Mouse (Mus musculus) liver, embryonic 15.5 days (tissue): ENCODE data around the gene Gm20388. TPM values are rescaled to one million over a fixed set of nuclear protein-coding genes. Genes with fewer than 3 reads are reported as not detected.

Experiments
- ATAC-seq: fragments of 200-750 bp; cut with Nextera tagmentation; 2 replicates; pipeline ENCODE4 v1.8.0; 2017; ENCODE audit warnings: moderate number of reproducible peaks, mild to moderate bottlenecking, moderate library complexity; ENCODE audit not compliant: insufficient read depth
- H3K27ac ChIP-seq: fragments of 300-500 bp; sonication (generic); replicated peaks from 2 replicates; pipeline ENCODE4 v1.5.1; 2015; ENCODE audit warnings: mild to moderate bottlenecking, inconsistent platforms
- H3K27me3 ChIP-seq: fragments of 300-500 bp; sonication (generic); 2 replicates; pipeline ENCODE4 v1.6.1; 2015; ENCODE audit warnings: mild to moderate bottlenecking, inconsistent platforms
- H3K36me3 ChIP-seq: fragments of 300-500 bp; sonication (generic); replicated peaks from 2 replicates; pipeline ENCODE4 v1.6.1; 2015; ENCODE audit warnings: moderate library complexity, mild to moderate bottlenecking, inconsistent platforms
- H3K4me1 ChIP-seq: fragments of 300-500 bp; sonication (generic); replicated peaks from 2 replicates; pipeline ENCODE4 v1.6.1; 2015; ENCODE audit warnings: inconsistent platforms
- H3K4me2 ChIP-seq: fragments of 300-500 bp; sonication (generic); 2 replicates; pipeline ENCODE4 v1.6.1; 2015; ENCODE audit warnings: moderate library complexity, mild to moderate bottlenecking, inconsistent platforms
- H3K4me3 ChIP-seq: fragments of 300-500 bp; sonication (generic); replicated peaks from 2 replicates; pipeline ENCODE4 v1.5.1; 2015; ENCODE audit warnings: mild to moderate bottlenecking, inconsistent platforms
- H3K9ac ChIP-seq: fragments of 300-500 bp; sonication (generic); 2 replicates; pipeline ENCODE4 v1.6.1; 2015; ENCODE audit warnings: moderate library complexity, mild to moderate bottlenecking, inconsistent platforms
- H3K9me3 ChIP-seq: fragments of 300-500 bp; sonication (generic); replicated peaks from 2 replicates; pipeline ENCODE4 v1.6.1; 2016; ENCODE audit warnings: inconsistent platforms
- WGBS: fragments of 180-500 bp; shearing (Covaris S2); methylation state at CpG from one replicate; pipeline ENCODE4 v1.1.7; 2015; ENCODE audit warnings: mixed read lengths; ENCODE audit not compliant: insufficient replicate concordance; 5-methylcytosine and 5-hydroxymethylcytosine counted together
- polyA plus RNA-seq: library from polyadenylated mRNA; unstranded; fragments of >200 nt; fragmentation: Nextera tagmentation; extraction: Ambion mirVana; gene quantifications from 2 replicates; pipeline ENCODE4 v1.2.1, GENCODE M21; 2015

Gene Gm20388
- polyA plus RNA-seq, 1 experiment from 2014 or later: not detected

- peaks cover 85% of the 10 kb centered on the region for H3K27me3 ChIP-seq
- 71% methylated on average over 10 of the region's 11 CpGs for WGBS
- H3K4me2 ChIP-seq: no peak overlapping the region
- no peak overlapping the region for H3K9ac ChIP-seq
- H3K4me3 ChIP-seq: no peak overlapping the region
- H3K27ac ChIP-seq: no peak overlapping the region
- no peaks in the 10 kb centered on the region for H3K36me3 ChIP-seq
- no peaks in the 10 kb centered on the region for H3K9me3 ChIP-seq
- ATAC-seq: no peak
- H3K4me1 ChIP-seq: peaks cover 7% of the 10 kb centered on the region
These were observed 2938.7 kb downstream of the Gm20388 start for GRCm38 (mm10) chr8:122849152-122849910.

GRCm38 (mm10) chr8:122850641-122851240 is 2940.1 kb downstream of the Gm20388 start:
- ATAC-seq: no peak
- H3K9me3 ChIP-seq: no peaks in the 10 kb centered on the region
- H3K9ac ChIP-seq: no peak overlapping the region
- H3K27ac ChIP-seq: no peak overlapping the region
- H3K4me1 ChIP-seq: peaks cover 7% of the 10 kb centered on the region
- H3K4me3 ChIP-seq: no peak overlapping the region
- H3K4me2 ChIP-seq: no peak overlapping the region
- peaks cover 89% of the 10 kb centered on the region for H3K27me3 ChIP-seq
- no peaks in the 10 kb centered on the region for H3K36me3 ChIP-seq
- 44% methylated on average over 3 of the region's 3 CpGs for WGBS

- no peak overlapping the region for H3K4me2 ChIP-seq
- 57% methylated on average over 12 of the region's 12 CpGs for WGBS
- peaks cover 7% of the 10 kb centered on the region for H3K4me1 ChIP-seq
- peaks cover 86% of the 10 kb centered on the region for H3K27me3 ChIP-seq
- ATAC-seq: no peak
- H3K9me3 ChIP-seq: no peaks in the 10 kb centered on the region
- H3K9ac ChIP-seq: no peak overlapping the region
- no peak overlapping the region for H3K4me3 ChIP-seq
- H3K27ac ChIP-seq: no peak overlapping the region
- no peaks in the 10 kb centered on the region for H3K36me3 ChIP-seq
These were observed 2941.3 kb downstream of the Gm20388 start for GRCm38 (mm10) chr8:122851692-122852545.

GRCm38 (mm10) chr8:122852546-122852905 is 2941.9 kb downstream of the Gm20388 start:
- H3K36me3 ChIP-seq: no peaks in the 10 kb centered on the region
- no peak overlapping the region for H3K27ac ChIP-seq
- no peak overlapping the region for H3K4me2 ChIP-seq
- no peaks in the 10 kb centered on the region for H3K9me3 ChIP-seq
- H3K4me3 ChIP-seq: no peak overlapping the region
- H3K4me1 ChIP-seq: peaks cover 7% of the 10 kb centered on the region
- ATAC-seq: no peak
- 25% methylated on average over 1 of the region's 1 CpGs for WGBS
- H3K9ac ChIP-seq: no peak overlapping the region
- H3K27me3 ChIP-seq: peaks cover 82% of the 10 kb centered on the region

- ATAC-seq: no peak
- Histone ChIP-seq H3K4me3 (no peak overlapping the region), H3K27me3 (peaks cover 78% of the 10 kb centered on the region), H3K9ac (no peak overlapping the region), H3K36me3 (no peaks in the 10 kb centered on the region), H3K27ac (no peak overlapping the region), H3K4me2 (no peak overlapping the region), H3K4me1 (peaks cover 2% of the 10 kb centered on the region), H3K9me3 (no peaks in the 10 kb centered on the region)
- WGBS: 25% methylated on average over 11 of the region's 11 CpGs
These were observed 2942.7 kb downstream of the Gm20388 start for GRCm38 (mm10) chr8:122853340-122853771.

GRCm38 (mm10) chr8:122854388-122854787 is 2943.7 kb downstream of the Gm20388 start:
- no peak overlapping the region for H3K4me2 ChIP-seq

DNA sequence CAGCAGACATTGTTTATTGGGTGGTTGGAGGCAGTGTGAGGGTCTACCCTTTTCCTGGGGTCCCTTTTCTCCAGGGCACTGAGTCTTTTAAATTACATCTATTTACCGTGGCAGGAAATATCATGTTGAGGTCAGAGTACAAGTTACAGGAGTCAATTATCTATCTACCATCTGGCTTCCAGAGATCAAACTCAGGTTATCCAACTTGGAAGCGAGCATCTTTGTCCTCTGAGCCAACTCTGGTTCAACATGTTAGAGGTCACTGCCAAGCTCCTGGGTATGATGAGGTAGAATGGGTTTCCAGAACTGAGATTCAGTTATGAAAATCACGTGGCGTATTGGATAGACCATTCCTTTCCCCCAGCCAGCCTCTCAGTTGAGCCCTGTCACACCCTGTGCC is 2944.5 kb downstream of the Gm20388 start:
- 61% methylated on average over 4 of the region's 4 CpGs for WGBS

More at GRCm38 (mm10) chr8:122854388-122854787, 2943.7 kb downstream of the Gm20388 start:
- no peaks in the 10 kb centered on the region for H3K36me3 ChIP-seq
- 56% methylated on average over 7 of the region's 7 CpGs for WGBS
- H3K9ac ChIP-seq: no peak overlapping the region
- peaks cover 74% of the 10 kb centered on the region for H3K27me3 ChIP-seq
- no peak for ATAC-seq
- no peaks in the 10 kb centered on the region for H3K9me3 ChIP-seq
- no peak overlapping the region for H3K4me3 ChIP-seq
- no peaks in the 10 kb centered on the region for H3K4me1 ChIP-seq
- H3K27ac ChIP-seq: no peak overlapping the region

GRCm38 (mm10) chr8:122856288-122856687 is 2945.6 kb downstream of the Gm20388 start:
- peaks cover 64% of the 10 kb centered on the region for H3K27me3 ChIP-seq

More for the DNA sequence above, 2944.5 kb downstream of the Gm20388 start:
- Histone ChIP-seq H3K27ac (no peak overlapping the region), H3K4me3 (no peak overlapping the region), H3K4me2 (no peak overlapping the region), H3K4me1 (peaks cover 5% of the 10 kb centered on the region; the same call in 1 of the 2 replicates), H3K36me3 (no peaks in the 10 kb centered on the region), H3K27me3 (peaks cover 67% of the 10 kb centered on the region), H3K9ac (no peak overlapping the region), H3K9me3 (no peaks in the 10 kb centered on the region)
- no peak for ATAC-seq

GRCm38 (mm10) chr8:122859843-122860242 is 2949.2 kb downstream of the Gm20388 start:
- no peak for ATAC-seq
- no peak overlapping the region for H3K9ac ChIP-seq
- H3K4me1 ChIP-seq: peaks cover 5% of the 10 kb centered on the region
- H3K4me3 ChIP-seq: no peak overlapping the region
- no peaks in the 10 kb centered on the region for H3K36me3 ChIP-seq
- no peak overlapping the region for H3K27ac ChIP-seq
- H3K4me2 ChIP-seq: no peak overlapping the region
- H3K27me3 ChIP-seq: peaks cover 49% of the 10 kb centered on the region
- 40% methylated on average over 13 of the region's 13 CpGs for WGBS
- H3K9me3 ChIP-seq: no peaks in the 10 kb centered on the region

More at GRCm38 (mm10) chr8:122856288-122856687, 2945.6 kb downstream of the Gm20388 start:
- Histone ChIP-seq H3K36me3 (no peaks in the 10 kb centered on the region), H3K9ac (no peak overlapping the region), H3K4me2 (no peak overlapping the region), H3K9me3 (no peaks in the 10 kb centered on the region), H3K4me3 (no peak overlapping the region), H3K27ac (no peak overlapping the region), H3K4me1 (peaks cover 5% of the 10 kb centered on the region; the same call in 1 of the 2 replicates)
- ATAC-seq: no peak
- WGBS: 68% methylated on average over 8 of the region's 8 CpGs

DNA sequence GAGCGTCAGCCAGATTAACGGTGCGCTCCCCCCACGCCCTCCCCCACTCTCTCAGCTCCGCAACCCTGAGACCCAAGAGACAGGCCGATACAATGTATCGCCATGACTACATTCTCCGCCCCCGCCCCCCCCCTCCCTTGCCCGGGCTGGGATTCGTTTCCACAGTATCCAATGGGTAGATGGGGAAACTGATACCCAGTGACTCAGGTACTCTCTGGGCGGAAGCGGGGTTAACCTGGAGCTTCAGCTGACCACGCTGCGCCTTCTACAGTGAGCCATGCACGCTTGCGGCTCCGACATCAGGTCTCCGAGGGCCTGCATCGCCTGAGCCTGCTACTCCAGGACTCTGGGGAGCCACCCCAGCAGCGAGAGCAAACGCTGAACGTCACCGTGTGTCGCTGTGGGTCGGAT is 2954.1 kb downstream of the Gm20388 start:
- WGBS: 56% methylated on average over 26 of the region's 26 CpGs
- Histone ChIP-seq H3K36me3 (no peaks in the 10 kb centered on the region), H3K9ac (no peak overlapping the region), H3K27me3 (peaks cover 42% of the 10 kb centered on the region), H3K4me2 (no peak overlapping the region), H3K4me1 (peaks cover 3% of the 10 kb centered on the region), H3K9me3 (no peaks in the 10 kb centered on the region), H3K4me3 (no peak overlapping the region), H3K27ac (no peak overlapping the region)
- no peak for ATAC-seq

GRCm38 (mm10) chr8:122865441-122865840 is 2954.8 kb downstream of the Gm20388 start:
- Histone ChIP-seq H3K4me2 (no peak overlapping the region), H3K4me1 (peaks cover 5% of the 10 kb centered on the region), H3K27me3 (peaks cover 42% of the 10 kb centered on the region), H3K36me3 (no peaks in the 10 kb centered on the region), H3K4me3 (no peak overlapping the region), H3K27ac (no peak overlapping the region), H3K9me3 (no peaks in the 10 kb centered on the region), H3K9ac (no peak overlapping the region)
- 51% methylated on average over 10 of the region's 10 CpGs for WGBS
- no peak for ATAC-seq
